Mouse (Mus musculus) embryonic facial prominence, embryonic 12.5 days (tissue): ENCODE measurements at regions not wholly inside any gene's neighbourhood (a gene's known extent, or its start where the extent isn't known, plus 50 kb on each side); places are given as distances from the start of the nearest gene placed in this dataset.

Experiments
- ATAC-seq: fragments of 200-750 bp; cut with Nextera tagmentation; 2 replicates; pipeline ENCODE4 v1.8.0; 2017; ENCODE audit not compliant: insufficient number of reproducible peaks, insufficient read depth, low FRiP score, low TSS enrichment
- H3K27ac ChIP-seq: fragments of 300-500 bp; sonication (generic); 2 replicates; pipeline ENCODE4 v1.5.1; 2016; ENCODE audit warnings: mild to moderate bottlenecking
- H3K27me3 ChIP-seq: fragments of 300-500 bp; sonication (generic); 2 replicates; pipeline ENCODE4 v1.6.1; 2016; ENCODE audit warnings: mild to moderate bottlenecking, moderate library complexity
- H3K36me3 ChIP-seq: fragments of 300-500 bp; sonication (generic); 2 replicates; pipeline ENCODE4 v1.6.1; 2016; ENCODE audit warnings: mild to moderate bottlenecking
- H3K4me1 ChIP-seq: fragments of 300-500 bp; sonication (generic); 2 replicates; pipeline ENCODE4 v1.6.1; 2016
- H3K4me2 ChIP-seq: fragments of 300-500 bp; sonication (generic); replicated peaks from 2 replicates; pipeline ENCODE4 v1.6.1; 2016; ENCODE audit warnings: mild to moderate bottlenecking, moderate library complexity
- H3K4me3 ChIP-seq: fragments of 300-500 bp; sonication (generic); 2 replicates; pipeline ENCODE4 v1.5.1; 2016; ENCODE audit warnings: mild to moderate bottlenecking
- H3K9ac ChIP-seq: fragments of 300-500 bp; sonication (generic); 2 replicates; pipeline ENCODE4 v1.6.1; 2016; ENCODE audit warnings: mild to moderate bottlenecking, moderate library complexity
- H3K9me3 ChIP-seq: fragments of 300-500 bp; sonication (generic); 2 replicates; pipeline ENCODE4 v1.6.1; 2016; ENCODE audit warnings: mild to moderate bottlenecking, moderate library complexity
- WGBS: fragments of 180-500 bp; shearing (Covaris S2); methylation state at CpG from one replicate; pipeline ENCODE4 v1.1.7; 2016; 5-methylcytosine and 5-hydroxymethylcytosine counted together

- H3K9ac ChIP-seq, result no peak overlapping the region
- no peak for ATAC-seq
- H3K4me3 ChIP-seq, result no peak overlapping the region
- 74% methylated on average over 5 of the region's 5 CpGs for WGBS
- no peaks in the 10 kb centered on the region for H3K9me3 ChIP-seq
- no peaks in the 10 kb centered on the region for H3K36me3 ChIP-seq
- no peak overlapping the region for H3K27ac ChIP-seq
- H3K4me2 ChIP-seq, result no peak overlapping the region
- H3K27me3 ChIP-seq, result no peaks in the 10 kb centered on the region
- 0 out of 2 replicates have a peak, but pooled peaks cover 6% of the 10 kb centered on the region for H3K4me1 ChIP-seq
Observed at GRCm38 (mm10) chr9:61553626-61554025, 181.5 kb downstream of the Tle3 start.

GRCm38 (mm10) chr9:61551361-61551760, 179.2 kb downstream of the Tle3 start:
- Histone ChIP-seq H3K36me3 (no peaks in the 10 kb centered on the region), H3K27me3 (no peaks in the 10 kb centered on the region), H3K9ac (no peak overlapping the region), H3K4me1 (0 out of 2 replicates have a peak, but pooled peaks cover 6% of the 10 kb centered on the region), H3K4me3 (no peak overlapping the region), H3K9me3 (peaks cover 4% of the 10 kb centered on the region; the same call in 1 of the 2 replicates), H3K4me2 (no peak overlapping the region), H3K27ac (no peak overlapping the region)
- 62% methylated on average over 9 of the region's 9 CpGs for WGBS
- no peak for ATAC-seq

GRCm38 (mm10) chr9:61550326-61550725, 178.2 kb downstream of the Tle3 start:
- Histone ChIP-seq H3K36me3 (no peaks in the 10 kb centered on the region), H3K4me1 (0 out of 2 replicates have a peak, but pooled peaks cover 3% of the 10 kb centered on the region), H3K27me3 (no peaks in the 10 kb centered on the region), H3K9ac (no peak overlapping the region), H3K27ac (no peak overlapping the region), H3K4me2 (no peak overlapping the region), H3K4me3 (no peak overlapping the region), H3K9me3 (peaks cover 4% of the 10 kb centered on the region; the same call in 1 of the 2 replicates)
- 75% methylated on average over 3 of the region's 3 CpGs for WGBS
- no peak for ATAC-seq

DNA sequence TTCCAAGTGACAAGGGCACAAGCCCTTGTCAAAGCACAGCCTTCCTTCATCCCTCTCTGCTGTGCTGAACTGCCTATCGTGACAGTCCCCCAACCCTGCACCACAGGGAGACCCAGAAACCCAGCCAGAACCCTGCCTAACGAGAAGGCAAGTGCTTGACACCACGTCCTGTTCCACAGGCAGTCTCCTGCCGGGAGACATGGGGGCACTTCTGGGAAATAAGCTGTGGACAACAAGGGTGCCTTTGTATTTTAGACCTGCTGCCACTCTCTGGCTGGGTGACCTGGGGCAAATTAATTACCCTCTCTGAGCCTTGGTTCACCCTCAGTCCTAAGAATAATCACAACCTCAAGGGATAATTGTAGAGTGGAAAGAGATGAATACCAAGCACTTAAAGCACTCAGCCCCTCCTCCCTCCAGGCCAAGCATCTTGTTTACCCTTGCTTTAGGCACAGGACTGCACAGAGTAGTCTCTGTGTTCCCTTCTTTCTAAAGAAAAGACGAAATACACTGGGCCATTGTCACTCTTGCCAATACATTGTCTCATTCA, 177.6 kb downstream of the Tle3 start:
- Histone ChIP-seq H3K36me3 (no peaks in the 10 kb centered on the region), H3K9me3 (peaks cover 4% of the 10 kb centered on the region; the same call in 1 of the 2 replicates), H3K27me3 (no peaks in the 10 kb centered on the region), H3K4me2 (no peak overlapping the region), H3K4me3 (no peak overlapping the region), H3K9ac (no peak overlapping the region), H3K4me1 (0 out of 2 replicates have a peak, but pooled peaks cover 3% of the 10 kb centered on the region), H3K27ac (no peak overlapping the region)
- 12% methylated on average over 5 of the region's 5 CpGs for WGBS
- ATAC-seq, result no peak; the same call in 1 of the 2 replicates

DNA sequence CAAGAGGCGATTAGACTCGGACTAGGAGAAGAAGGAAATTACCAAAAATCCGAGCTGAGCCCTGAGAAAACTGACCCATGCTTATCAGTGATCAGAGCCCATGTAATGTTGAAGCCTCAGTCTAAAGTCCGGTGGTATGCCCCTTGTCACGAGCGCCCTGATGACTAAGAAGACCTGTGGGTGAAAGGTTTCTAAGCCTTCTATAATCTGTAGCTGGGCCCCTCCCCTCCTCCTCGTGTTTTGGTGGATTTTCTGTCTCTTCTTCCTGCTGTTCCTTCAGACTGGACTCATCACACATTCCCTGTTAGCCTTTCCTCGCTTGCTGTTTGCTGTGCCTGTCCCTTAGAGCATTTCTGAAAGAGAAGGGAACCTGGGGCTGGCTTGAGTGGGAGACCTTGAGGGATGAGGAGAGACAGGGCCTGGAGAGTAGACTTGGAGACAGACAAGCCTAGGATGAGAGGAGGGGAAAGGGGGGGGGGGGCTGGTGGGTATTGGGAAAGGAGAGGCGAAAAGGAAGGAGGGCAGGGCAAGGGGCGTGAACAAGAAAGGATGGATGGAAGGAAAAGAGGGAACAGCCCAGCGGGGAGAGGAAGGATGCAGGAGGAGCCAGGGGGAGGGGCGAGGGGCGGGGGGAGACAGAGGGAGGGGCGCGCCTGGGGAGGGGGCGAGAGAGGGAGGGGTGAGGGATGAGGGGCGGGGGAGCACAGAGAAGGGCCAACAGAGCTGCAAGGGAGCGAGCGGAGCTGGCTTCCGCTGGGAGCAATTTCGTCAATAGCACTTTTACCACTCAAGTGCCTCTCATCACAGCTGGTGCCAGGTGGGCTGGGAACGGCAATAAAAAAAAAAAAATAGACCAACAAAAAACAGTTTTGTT, 165.4 kb downstream of the Tle3 start:
- peaks cover 14% of the 10 kb centered on the region for H3K4me1 ChIP-seq
- H3K36me3 ChIP-seq, result no peaks in the 10 kb centered on the region
- ATAC-seq, result no peak
- H3K9ac ChIP-seq, result no peak overlapping the region
- WGBS, result 14% methylated on average over 17 of the region's 22 CpGs
- peak overlapping the region; percentile 21 for H3K4me2 ChIP-seq
- no peaks in the 10 kb centered on the region for H3K9me3 ChIP-seq
- H3K27me3 ChIP-seq, result no peaks in the 10 kb centered on the region
- H3K4me3 ChIP-seq, result no peak overlapping the region
- peak overlapping the region; percentile 70; the same call in 1 of the 2 replicates for H3K27ac ChIP-seq

DNA sequence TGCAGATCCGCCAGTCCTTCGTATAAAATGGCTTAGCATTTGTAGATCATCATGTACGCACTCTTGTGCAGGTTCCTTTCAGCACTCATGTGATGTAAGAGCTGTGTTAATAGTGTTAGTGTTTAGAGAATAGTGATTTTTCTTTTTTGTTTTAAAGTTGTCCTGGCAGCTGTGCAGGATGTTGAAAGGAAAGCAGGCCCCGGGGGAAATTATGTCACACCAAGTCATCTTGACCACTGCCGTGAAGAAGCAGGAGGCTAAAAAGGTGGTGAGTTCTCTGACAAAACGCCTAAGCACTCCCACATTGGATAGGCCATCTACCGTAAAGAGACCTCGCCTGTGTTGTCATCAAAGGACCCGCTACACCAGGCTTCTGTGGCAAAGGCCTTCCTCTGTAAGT, 161.1 kb downstream of the Tle3 start:
- Histone ChIP-seq H3K4me2 (no peak overlapping the region), H3K9me3 (no peaks in the 10 kb centered on the region), H3K4me1 (peaks cover 32% of the 10 kb centered on the region), H3K9ac (no peak overlapping the region), H3K27me3 (no peaks in the 10 kb centered on the region), H3K4me3 (no peak overlapping the region), H3K36me3 (no peaks in the 10 kb centered on the region), H3K27ac (no peak overlapping the region)
- 71% methylated on average over 9 of the region's 9 CpGs for WGBS
- no peak for ATAC-seq

DNA sequence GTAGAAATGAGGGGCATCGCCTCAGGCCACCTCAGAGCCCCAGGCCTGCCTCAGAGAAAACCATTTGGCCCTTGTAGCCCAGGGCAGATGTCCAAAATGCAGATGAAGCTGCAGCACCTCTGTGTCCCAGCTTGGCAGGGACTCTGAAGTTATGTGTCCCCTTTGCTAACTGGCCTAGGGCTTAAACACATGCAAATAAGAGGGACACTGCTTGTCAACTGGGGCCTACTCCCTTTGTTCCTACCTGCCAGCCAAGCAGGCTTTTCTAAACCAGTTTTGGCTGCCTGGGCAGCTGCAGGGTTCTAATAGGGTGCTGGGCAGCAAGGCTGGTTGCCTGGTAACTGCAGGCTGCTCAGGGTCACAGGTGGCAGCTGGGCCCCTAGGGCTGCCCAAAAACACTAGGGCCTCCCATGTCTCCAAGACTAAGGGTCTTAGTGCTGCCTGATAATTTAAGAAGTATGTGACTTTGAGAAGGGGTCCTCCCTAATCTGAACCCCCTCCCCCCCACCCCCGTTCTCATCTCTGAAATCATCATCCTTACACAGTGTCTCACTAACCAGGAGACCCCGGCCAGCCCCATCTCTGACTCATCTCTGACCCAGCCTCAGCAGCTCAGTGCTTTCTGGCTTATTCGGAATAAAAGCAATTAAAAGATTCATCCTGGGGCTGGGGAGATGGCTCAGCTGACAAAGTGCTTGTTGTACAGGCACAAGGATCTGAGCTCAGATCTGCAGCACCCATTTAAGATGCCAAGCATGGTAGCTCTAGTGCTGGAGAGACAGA, 158.3 kb downstream of the Tle3 start:
- Histone ChIP-seq H3K27me3 (no peaks in the 10 kb centered on the region), H3K9ac (no peak overlapping the region), H3K27ac (no peak overlapping the region), H3K4me1 (peaks cover 29% of the 10 kb centered on the region), H3K36me3 (no peaks in the 10 kb centered on the region), H3K9me3 (no peaks in the 10 kb centered on the region), H3K4me3 (no peak overlapping the region), H3K4me2 (no peak overlapping the region)
- no peak for ATAC-seq
- WGBS, result 45% methylated on average over 4 of the region's 4 CpGs

GRCm38 (mm10) chr9:61528286-61528865, 156.2 kb downstream of the Tle3 start:
- peaks cover 29% of the 10 kb centered on the region for H3K4me1 ChIP-seq
- no peaks in the 10 kb centered on the region for H3K9me3 ChIP-seq
- no peaks in the 10 kb centered on the region for H3K27me3 ChIP-seq
- WGBS, result 25% methylated on average over 12 of the region's 12 CpGs
- H3K27ac ChIP-seq, result no peak overlapping the region
- no peaks in the 10 kb centered on the region for H3K36me3 ChIP-seq
- no peak overlapping the region for H3K4me3 ChIP-seq
- no peak overlapping the region for H3K4me2 ChIP-seq
- no peak for ATAC-seq
- no peak overlapping the region for H3K9ac ChIP-seq

DNA sequence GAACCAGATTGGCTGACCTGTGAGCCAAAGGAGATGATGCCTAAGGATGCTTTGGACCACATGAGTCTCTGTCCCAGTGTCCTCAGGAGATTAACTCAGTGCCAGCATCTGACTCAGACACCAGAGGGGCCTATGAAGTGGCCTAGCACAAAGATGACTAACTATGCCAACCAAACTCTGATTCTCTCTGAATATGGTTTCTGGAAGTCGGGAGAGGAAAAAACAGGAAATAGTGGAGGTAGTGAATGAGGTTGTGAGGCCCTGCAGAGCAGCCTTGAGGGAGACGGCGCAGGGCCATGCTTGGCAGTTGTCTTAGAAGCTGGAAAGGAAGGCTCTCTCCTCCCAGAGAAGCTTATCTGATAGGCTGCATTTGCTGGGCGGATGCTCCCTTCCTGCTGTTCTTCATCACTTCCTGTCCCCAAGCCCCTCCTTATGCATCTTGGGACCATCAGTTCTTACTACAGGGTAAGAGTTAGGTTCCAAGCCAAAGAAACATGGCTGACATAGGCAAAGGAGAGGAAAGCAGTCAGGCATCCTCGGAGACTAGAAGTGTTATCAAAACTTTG, 155.4 kb downstream of the Tle3 start:
- Histone ChIP-seq H3K4me1 (peaks cover 29% of the 10 kb centered on the region), H3K4me2 (no peak overlapping the region), H3K9me3 (peaks cover 5% of the 10 kb centered on the region; the same call in 1 of the 2 replicates), H3K4me3 (no peak overlapping the region), H3K36me3 (no peaks in the 10 kb centered on the region), H3K9ac (no peak overlapping the region), H3K27me3 (no peaks in the 10 kb centered on the region), H3K27ac (no peak overlapping the region)
- no peak for ATAC-seq
- 72% methylated on average over 5 of the region's 5 CpGs for WGBS

DNA sequence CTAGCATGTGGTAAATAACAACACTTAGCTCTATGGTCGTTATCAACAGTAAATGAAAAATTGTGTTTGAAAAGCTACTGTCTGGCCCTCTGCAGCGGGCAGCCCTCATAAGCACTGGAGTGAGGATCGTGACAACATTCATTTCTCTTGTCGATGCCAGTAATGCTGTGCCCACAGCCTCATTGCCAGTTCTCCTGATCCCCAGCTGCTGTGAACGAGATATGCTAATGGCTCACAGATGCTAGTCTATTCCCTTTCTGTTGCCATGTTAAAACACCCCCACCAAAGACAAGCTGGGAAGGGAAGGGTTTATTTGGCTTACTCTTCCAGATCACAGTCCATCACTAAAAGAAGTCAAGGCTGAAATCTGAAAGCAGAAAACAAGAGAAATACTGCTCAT, 148.0 kb downstream of the Tle3 start:
- ATAC-seq, result no peak
- H3K9me3 ChIP-seq, result peaks cover 9% of the 10 kb centered on the region; the same call in 1 of the 2 replicates
- H3K36me3 ChIP-seq, result no peaks in the 10 kb centered on the region
- no peaks in the 10 kb centered on the region for H3K27me3 ChIP-seq
- H3K27ac ChIP-seq, result no peak overlapping the region
- 77% methylated on average over 5 of the region's 5 CpGs for WGBS
- no peaks in the 10 kb centered on the region for H3K4me1 ChIP-seq
- H3K9ac ChIP-seq, result no peak overlapping the region
- no peak overlapping the region for H3K4me3 ChIP-seq
- H3K4me2 ChIP-seq, result no peak overlapping the region

DNA sequence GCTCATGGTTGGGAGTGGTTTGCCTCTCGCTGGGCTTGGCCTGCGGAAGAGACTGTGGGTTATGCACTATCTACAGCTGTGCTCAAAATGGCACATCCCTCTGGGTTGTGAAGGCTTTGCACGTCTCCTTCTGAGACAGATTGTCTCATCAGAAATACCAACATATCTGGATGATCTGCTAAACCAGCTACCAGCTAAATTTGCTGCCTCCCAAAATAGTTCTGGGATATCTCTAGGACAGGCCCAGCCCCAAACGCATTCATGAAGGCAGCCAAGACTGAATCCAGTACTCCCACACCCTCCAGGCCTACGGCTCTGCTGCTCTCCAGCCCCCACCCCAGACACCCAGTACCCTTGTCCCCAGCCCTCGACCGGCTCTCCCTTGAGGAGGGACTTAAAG, 145.7 kb downstream of the Tle3 start:
- H3K4me1 ChIP-seq, result no peaks in the 10 kb centered on the region
- H3K4me2 ChIP-seq, result no peak overlapping the region
- H3K9ac ChIP-seq, result no peak overlapping the region
- no peaks in the 10 kb centered on the region for H3K27me3 ChIP-seq
- H3K4me3 ChIP-seq, result no peak overlapping the region
- ATAC-seq, result no peak
- 87% methylated on average over 7 of the region's 7 CpGs for WGBS
- H3K36me3 ChIP-seq, result no peaks in the 10 kb centered on the region
- no peak overlapping the region for H3K27ac ChIP-seq
- H3K9me3 ChIP-seq, result peaks cover 7% of the 10 kb centered on the region; the same call in 1 of the 2 replicates
